Mouse (Mus musculus) cerebellum, adult 9-10 months (tissue): Measurements from ENCODE around the gene Trpm8.

ENCODE experiments used
- DNase-seq: peaks from one replicate; pipeline ENCODE4 v3.0.0; 2022

Trpm8 gene

DNA sequence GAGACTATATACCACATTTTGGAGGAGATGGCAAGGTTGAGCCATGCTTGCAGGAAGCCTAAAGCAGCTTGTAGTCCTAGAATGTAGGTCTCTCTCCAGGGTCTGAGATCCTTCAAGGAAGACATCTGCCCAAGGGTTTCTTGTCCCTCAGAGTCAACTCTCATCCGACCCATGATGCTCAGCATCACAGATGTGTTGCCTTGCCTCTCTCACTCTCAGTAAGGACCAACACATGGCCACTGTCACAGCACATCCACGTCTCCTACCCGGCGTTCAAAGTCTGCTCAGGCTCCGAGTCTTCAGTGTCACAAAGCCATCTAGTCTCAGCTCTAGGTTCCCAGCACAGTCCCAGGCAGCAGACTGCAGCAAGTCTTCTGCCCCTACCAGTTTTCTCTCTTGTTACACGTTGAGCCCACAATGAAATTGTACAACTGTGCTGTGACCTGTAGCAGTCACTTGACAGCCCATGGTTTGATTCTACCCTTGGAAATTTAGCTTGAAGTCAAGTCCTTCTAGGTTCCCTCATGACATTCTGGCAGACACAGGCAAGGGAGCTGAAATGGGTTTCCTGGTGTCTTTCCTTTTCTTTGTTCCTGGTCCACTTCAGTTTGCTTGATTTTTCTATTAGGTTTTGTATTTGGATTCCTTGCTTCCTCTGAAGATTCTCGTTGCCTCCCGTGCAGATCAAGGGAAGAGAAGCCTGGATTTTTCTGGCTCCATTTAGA, 27.0 kb downstream of the Trpm8 start:
- no peak for DNase-seq

DNA sequence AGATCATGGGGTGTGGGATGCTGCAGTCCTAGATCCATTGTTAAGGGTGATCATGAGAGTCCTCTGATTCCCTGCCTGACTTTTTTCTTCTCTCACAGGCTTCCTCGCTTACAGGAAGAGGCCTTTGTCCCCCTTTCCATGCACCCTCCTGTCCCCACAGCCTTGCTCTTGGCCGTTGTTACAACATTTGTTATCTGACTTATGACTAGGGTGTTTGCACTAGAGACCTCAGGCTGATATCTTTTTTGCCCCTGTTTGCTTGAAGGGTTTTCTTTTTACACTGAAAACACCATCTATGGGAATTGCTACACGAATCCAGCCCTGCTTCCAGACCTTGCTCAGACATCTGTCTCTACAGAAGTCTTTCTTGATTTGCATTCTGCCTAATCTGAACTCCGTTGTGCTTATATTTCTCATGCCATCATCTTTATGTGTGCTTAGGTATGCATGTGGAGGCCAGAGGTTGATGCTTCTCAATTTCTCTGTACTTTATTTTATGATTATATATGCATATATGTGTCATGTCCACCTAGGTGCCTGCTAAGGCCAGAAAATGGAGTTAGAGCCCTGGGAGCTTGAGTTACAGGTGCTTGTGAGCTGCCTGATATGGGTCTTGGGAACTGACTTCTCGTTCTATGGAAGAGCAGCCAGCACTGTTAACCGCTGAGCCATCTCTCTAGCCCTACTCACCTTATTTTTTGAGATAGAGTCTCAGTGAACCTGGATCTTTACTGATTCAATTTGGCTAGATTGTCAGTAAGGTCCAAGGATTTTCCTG, 27.7 kb downstream of the Trpm8 start:
- DNase-seq: no peak

DNA sequence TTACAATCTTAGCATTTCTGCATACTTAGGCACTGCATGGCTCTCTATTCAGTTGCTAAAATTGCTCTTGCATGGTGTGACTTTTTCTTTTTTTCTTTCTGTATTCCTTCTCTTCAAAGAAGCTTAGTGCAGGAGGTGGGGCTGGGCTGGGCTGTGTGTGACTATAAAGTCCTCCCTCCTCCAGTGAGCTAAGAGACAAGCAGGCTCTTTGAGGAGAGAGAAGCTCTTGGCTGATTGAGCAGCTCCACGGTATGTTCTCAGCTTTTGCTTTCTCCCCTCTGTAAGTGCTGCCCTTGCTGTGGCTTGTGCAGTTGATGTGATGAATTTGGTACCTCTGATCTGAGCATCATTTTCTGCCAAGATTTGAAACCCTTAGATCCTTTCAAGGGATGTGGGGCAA, 29.1 kb downstream of the Trpm8 start:
- no peak for DNase-seq

- DNase-seq: no peak
Measured at GRCm38 (mm10) chr1:88307180-88307579, 29.7 kb downstream of the Trpm8 start.

DNA sequence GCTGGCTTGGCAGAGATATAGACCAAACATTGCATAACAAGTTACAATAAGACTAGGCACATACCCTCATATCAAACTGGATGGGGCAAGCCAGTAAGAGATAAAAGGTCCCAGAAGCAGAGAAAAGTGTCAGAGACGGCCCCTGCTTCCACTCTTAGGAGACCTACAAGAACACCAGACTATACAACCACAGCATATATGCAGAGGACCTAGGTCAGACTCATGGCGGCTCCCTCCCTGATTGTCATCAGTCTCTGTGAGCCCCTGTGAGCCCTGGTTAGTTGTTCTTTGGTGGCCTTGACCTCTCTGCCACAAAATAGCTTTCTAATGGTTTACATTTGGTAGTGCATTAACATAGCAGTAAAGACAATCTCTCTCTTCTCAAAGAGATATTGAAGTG, 31.6 kb downstream of the Trpm8 start:
- DNase-seq: no peak

GRCm38 (mm10) chr1:88309905-88310304, 32.4 kb downstream of the Trpm8 start:
- no peak for DNase-seq

DNA sequence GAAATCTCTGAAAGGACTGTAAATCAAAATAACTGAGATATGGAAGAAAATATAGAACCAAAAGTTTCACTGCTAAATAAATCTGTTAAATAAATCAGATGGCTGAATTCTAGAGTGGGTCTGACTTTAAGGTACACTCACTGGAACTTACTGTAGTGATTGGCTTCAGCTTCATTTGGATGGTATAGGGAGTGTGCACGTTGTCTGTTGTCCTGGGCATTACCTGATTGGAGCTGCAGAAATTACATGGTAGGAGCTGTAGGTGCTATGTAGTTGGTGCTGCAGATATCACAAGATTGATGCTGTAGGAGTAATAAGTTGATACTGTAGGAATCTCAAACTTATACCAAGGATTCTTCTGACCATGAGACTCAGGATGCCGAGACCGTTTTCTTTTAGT, 32.9 kb downstream of the Trpm8 start:
- no peak for DNase-seq

GRCm38 (mm10) chr1:88317279-88317678, 39.8 kb downstream of the Trpm8 start:
- no peak for DNase-seq

- peak; percentile 94 for DNase-seq
Measured at GRCm38 (mm10) chr1:88318531-88319060, 41.1 kb downstream of the Trpm8 start.

GRCm38 (mm10) chr1:88320821-88321395, 43.4 kb downstream of the Trpm8 start:
- no peak for DNase-seq

- DNase-seq: peak; percentile 72
Measured at GRCm38 (mm10) chr1:88322146-88322545, 44.7 kb downstream of the Trpm8 start.

DNA sequence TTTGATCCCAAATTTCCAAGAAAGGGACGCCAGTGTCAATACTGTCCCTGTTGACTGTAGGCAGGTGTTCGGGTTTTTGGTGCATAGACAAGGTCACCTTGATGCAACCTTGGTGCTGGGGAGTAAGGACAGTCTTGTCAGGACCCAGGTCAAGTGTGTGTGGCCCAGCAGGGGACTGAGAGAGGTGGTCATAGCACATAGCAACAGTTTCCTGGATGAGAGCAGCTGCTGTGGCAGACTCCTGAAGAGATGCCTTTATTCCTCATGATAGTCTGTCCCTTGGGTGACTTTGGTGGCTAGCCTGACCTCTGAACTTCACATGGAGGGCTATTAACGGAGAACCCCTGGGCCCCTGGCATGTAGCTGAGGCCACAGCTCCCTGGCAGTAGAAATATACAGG, 45.6 kb downstream of the Trpm8 start:
- DNase-seq: no peak

DNA sequence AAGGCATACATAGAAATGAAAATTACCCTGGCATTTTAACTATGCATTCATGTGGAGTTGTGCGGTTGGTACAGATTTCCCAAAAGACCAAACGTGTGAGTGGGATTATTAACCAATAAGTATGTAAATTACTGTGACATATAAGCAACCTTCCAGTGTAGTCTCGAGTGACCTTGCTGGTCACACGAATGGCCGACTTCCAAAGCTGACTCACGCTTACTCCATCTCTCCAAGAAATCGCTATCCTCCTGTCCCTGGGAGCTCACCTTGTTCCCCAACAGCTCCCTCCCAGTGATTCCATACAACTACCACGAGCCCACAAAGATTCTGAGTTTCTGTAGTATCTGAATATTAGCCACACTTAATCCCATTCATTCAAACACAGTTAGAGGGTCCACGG, 62.0 kb downstream of the Trpm8 start:
- no peak for DNase-seq

DNA sequence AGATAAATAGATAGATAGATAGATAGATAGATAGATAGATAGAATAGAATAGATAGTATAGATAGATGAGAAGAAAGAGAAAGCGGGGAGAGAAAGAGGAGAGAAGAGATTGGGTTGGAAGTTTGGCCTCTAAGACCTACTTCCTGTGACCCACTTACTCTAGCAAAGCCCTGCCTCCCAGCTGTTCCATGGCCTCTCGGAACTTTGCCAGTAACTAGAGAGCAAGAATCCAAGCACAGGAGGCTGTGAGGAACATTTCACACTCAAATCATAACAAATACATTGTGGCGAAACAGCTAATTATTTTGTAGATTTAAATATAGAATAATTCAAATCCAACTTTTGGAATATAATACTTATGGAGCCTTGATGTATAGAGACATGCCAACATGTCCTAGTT, 65.2 kb downstream of the Trpm8 start:
- no peak for DNase-seq

GRCm38 (mm10) chr1:88345580-88345979, 68.1 kb downstream of the Trpm8 start:
- DNase-seq: no peak

DNA sequence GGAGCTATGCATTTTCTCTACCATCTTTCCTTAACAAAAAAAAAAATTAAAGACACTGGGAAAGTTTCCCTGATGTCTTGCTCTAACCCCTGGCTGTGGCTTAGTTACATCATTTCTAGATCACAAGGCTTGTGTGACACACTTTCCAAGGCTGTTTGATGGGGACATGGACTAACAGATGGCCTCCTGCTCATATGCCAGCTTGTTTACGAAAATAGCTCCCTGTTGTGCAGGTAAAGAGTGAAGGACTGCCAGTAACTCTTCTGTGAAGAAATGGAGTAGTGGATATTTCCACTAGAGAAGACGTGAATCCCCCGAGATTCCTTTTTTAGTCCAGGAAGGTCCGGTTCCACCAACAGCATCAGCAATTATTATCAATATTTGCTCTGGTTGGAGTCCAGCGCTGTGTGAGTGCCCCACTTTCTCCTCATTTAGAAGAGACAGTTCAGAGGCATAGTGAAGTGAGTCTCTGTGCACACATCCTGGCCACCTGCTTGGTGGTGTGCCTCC, 71.1 kb downstream of the Trpm8 start:
- DNase-seq: peak; percentile 95

DNA sequence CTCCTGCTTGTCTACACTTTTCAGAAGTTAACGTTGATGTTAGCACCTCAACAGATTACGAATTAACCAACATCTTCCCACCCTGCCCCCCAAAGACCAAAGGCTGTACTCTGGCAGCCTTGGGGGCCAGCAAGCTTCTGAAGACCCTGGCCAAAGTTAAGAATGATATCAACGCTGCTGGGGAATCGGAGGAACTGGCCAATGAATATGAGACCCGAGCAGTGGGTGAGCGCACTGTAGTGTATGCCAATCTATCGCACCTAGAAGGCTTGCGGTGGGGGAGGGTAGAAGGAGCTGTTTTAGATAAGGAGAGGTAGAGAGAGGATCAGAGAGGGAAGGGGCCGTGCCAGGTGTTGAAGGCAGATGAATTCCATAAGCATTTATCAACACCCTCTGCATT, 73.3 kb downstream of the Trpm8 start:
- no peak for DNase-seq

DNA sequence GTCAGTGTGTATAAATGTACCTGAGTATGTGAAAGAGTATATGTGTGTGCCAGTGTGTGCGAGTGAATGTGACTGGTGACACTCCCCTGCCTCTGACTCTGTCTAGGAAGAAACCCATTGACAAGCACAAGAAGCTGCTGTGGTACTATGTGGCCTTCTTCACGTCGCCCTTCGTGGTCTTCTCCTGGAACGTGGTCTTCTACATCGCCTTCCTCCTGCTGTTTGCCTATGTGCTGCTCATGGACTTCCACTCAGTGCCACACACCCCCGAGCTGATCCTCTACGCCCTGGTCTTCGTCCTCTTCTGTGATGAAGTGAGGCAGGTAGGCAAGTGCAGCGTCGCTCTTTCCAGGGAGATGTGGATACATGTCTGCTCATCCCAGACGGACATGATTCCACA, 77.6 kb downstream of the Trpm8 start:
- DNase-seq: peak; percentile 55

DNA sequence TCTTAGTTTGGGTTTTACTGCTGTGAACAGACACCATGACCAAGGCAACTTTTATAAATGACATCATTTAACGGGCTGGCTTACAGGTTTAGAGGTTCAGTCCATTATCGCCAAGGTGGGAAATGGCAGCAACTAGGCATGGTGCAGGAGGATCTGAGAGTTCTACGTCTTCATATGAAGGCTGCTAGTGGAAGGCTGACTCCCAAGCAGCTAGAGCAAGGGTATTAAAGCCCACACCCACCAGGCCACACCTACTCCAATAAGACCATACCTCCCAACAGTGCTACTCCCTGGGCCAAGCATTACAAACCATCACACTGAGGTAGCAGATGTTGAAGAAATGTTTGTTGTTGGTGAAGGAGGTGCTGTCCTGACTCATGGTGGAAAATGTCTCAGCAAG, 78.2 kb downstream of the Trpm8 start:
- peak; percentile 68 for DNase-seq

GRCm38 (mm10) chr1:88356616-88357015, 79.2 kb downstream of the Trpm8 start:
- DNase-seq: peak; percentile 94

GRCm38 (mm10) chr1:88357458-88358090, 80.1 kb downstream of the Trpm8 start:
- DNase-seq: peak; percentile 98

DNA sequence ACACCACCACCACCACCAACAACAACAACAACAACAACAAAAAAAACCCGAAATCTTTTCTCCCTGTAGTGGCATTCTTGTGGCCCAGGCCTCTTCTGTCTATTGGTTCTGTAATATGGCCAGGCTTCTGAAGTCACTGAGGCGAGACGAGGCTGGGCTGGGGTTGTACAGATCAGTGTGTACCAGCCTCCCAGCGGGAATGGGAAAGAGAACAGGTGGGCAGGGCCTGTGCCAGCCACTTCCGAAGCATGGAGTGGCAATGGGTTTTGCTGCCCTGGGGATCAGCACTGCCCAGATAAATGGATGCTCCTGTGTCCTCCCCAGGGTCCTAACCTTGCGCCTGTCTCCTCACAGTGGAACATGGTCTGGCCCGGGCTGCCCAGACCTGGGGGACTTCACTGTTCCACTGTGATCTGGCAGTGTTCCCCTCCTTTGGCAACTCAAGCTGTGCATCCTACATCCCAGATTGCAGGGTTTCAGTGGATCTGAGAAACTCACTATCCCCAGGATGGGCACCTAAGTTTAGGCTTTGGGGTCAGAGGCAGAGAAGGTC, 80.7 kb downstream of the Trpm8 start:
- peak; percentile 98 for DNase-seq

GRCm38 (mm10) chr1:88361085-88361484, 83.6 kb downstream of the Trpm8 start:
- peak; percentile 34 for DNase-seq
